Mouse (Mus musculus) E14TG2a.4 (cell line): ENCODE data around the gene Ranbp1.
"Not testable (repeated sequence)": the region's sequence is repeated elsewhere in the genome, so short reads cannot be mapped to it uniquely, and the experiment has no call there.

Experiments
- H3K27me3 ChIP-seq: 2 replicates; pipeline ENCODE4 v1.6.1; 2014; ENCODE audit warnings: low read length, control low read depth; ENCODE audit not compliant: insufficient read depth
- H3K36me3 ChIP-seq: 2 replicates; pipeline ENCODE4 v1.6.1; 2014; ENCODE audit warnings: low read length, control low read depth; ENCODE audit not compliant: insufficient read depth
- H3K4me1 ChIP-seq: replicated peaks from 2 replicates; pipeline ENCODE4 v1.6.1; 2014; ENCODE audit warnings: low read depth, low read length, control low read depth
- H3K4me3 ChIP-seq: replicated peaks from 2 replicates; pipeline ENCODE4 v1.5.1; 2014; ENCODE audit warnings: mild to moderate bottlenecking, low read length
- H3K9me3 ChIP-seq: 2 replicates; pipeline ENCODE4 v1.6.1; 2014; ENCODE audit warnings: low read length, control low read depth
- CTCF ChIP-seq: conservative IDR thresholded peaks from 2 replicates; pipeline ENCODE4 v1.5.1; 2014; ENCODE audit warnings: low read length
- NANOG ChIP-seq: IDR thresholded peaks from 2 replicates; pipeline ENCODE4 v1.6.1; 2014; ENCODE audit warnings: borderline replicate concordance, low read length, mixed read lengths
- POU5F1 ChIP-seq: IDR thresholded peaks from 2 replicates; pipeline ENCODE4 v1.6.1; 2014; ENCODE audit warnings: low read length, borderline replicate concordance

Ranbp1 gene

DNA sequence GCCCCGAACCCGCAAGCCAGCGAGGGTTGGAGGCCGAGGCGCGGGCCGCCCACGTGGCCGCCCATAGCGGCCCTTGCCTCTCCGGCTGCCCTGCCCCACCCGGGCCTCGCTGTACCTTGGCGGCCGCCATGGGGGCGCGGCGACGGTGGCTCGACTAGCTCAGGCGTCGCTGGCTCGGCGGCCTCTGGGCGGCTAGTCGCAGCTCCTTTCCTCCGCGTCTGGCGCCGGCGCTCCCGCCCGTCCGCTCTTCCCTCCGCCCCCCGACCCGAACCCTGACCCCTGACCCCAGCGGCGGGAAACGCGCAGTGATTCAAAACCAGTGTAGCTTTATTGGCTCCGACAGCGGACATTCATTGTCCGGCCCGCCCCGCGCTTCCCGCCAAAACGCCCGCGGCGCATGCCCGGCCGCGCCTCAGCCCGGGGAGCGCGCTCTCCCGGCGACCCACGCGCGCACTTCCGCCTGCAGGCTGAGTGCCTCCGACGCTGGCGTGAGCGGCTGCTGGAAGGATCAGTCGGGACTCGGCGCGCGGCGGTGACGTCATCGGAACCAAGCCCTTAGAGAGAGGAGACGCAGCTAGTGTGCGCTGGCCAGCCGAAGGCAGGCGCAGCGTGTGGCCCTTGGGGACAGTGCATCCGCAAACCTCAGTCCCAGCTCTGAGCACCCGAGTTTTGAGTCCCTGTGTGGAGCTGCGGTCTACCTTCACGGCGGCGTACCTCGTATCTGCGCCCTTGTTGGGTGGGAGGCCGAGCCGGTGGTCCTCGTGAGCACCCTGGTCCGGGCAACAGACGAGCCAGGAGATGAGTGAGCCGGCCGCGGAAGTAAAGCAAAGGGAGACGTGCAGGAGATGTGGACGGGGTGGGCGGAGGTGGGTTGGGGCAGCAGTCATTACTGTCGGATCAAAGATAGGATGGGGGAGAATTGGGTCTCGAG is at the start of gene Ranbp1, which contains the start of gene Trmt2a:
Ranbp1 (minus strand) TSS at position 300 of the 931 bp plus-strand sequence.
Trmt2a (plus strand) TSS at position 247 of the 931 bp plus-strand sequence.
- H3K4me3 ChIP-seq = peak within 1 kb of the TSS; percentile 97
- no peaks in the 10 kb centered on the region for H3K27me3 ChIP-seq
- peaks cover 79% of the 10 kb centered on the region for H3K36me3 ChIP-seq
- H3K9me3 ChIP-seq = no peaks in the 10 kb centered on the region
- peaks cover 72% of the 10 kb centered on the region for H3K4me1 ChIP-seq
- TF ChIP-seq POU5F1 (no peak), NANOG (no peak), CTCF (no peak)

DNA sequence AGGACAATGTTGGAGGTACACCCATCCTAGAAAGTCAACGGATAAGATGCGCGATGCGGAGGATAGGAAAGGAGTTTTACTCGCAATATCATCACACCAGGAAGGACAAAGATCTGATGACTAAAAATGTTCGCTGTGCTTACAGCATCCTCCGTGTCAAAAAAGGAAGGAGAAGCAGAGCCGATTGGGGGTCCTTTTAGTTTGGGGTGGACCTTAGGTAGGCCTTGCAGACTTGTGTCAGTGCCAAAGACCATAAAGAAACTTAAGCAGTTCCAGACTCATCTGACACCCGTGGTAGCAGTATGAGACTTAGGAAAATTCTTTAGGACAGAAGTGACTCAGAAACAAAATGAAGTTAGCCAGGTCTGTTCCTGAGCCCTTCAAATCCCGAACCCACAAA is 41.1 kb upstream of the Ranbp1 start:
- H3K27me3 ChIP-seq, H3K9me3 ChIP-seq: not testable (repeated sequence)
- Histone ChIP-seq H3K36me3 (peaks cover 37% of the 10 kb centered on the region), H3K4me1 (peaks cover 37% of the 10 kb centered on the region), H3K4me3 (peak overlapping the region; percentile 97)

DNA sequence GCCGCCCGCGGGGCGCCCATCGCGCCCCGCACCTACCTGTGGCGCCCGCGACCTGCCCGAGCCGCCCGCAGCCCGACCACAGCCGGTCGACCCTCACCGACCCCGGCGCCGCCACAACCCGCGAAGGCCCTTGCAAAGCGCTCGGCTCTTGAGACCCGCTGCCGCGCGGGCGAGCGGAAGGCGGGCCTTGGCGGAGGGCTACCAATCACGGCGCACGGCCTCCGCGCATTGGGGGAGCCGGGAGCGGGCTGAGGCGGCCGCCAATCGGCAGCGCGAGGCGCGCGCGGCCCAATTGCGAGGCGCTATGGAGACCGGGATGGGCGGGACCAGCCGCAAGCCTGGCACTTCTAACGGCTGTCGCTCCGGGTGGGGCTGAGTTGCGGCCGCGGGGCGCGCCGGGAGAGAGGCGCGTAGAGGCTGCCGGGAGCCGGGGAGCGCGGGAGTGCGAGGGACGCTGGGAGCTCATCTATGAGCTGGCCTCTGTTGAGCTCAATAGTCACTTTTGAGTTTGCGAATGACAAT is 40.6 kb upstream of the Ranbp1 start, which contains the start of gene Dgcr8:
Dgcr8 (minus strand) TSS at position 180 of the 522 bp plus-strand sequence.
- H3K36me3 ChIP-seq = peaks cover 42% of the 10 kb centered on the region
- H3K27me3 ChIP-seq = no peaks in the 10 kb centered on the region
- peak within 1 kb of the TSS; percentile 97 for H3K4me3 ChIP-seq
- TF ChIP-seq POU5F1 (no peak), CTCF (no peak), NANOG (no peak)
- H3K4me1 ChIP-seq = peaks cover 41% of the 10 kb centered on the region
- no peaks in the 10 kb centered on the region for H3K9me3 ChIP-seq

DNA sequence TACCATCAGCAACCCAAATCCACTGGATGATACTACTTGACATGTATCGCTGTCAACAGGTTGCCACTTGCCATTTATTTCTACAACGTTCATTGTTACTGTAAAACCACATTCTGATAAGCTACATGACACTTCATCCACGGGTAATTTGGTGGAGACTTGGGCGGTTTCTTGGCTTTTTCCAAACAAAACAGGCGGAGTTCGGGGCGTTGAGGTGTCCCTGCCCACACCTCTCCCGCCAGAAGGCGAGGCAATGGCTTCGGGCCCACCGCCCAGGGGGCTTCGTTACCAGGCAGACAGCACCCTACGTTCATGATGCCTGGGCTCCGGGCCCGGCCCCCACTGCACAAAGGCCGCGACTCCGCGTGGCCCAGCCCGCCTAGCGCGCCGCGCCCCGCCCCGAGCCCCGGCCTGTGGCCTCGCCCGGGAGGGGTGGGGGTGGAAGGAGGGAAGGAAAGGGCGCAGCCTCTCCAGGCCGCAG is 40.1 kb upstream of the Ranbp1 start:
- peaks cover 46% of the 10 kb centered on the region for H3K4me1 ChIP-seq
- no peaks in the 10 kb centered on the region for H3K9me3 ChIP-seq
- H3K27me3 ChIP-seq = no peaks in the 10 kb centered on the region
- peaks cover 47% of the 10 kb centered on the region for H3K36me3 ChIP-seq
- no peak for TF ChIP-seq NANOG
- TF ChIP-seq CTCF = no peak
- TF ChIP-seq POU5F1 = no peak
- H3K4me3 ChIP-seq = peak overlapping the region; percentile 97

DNA sequence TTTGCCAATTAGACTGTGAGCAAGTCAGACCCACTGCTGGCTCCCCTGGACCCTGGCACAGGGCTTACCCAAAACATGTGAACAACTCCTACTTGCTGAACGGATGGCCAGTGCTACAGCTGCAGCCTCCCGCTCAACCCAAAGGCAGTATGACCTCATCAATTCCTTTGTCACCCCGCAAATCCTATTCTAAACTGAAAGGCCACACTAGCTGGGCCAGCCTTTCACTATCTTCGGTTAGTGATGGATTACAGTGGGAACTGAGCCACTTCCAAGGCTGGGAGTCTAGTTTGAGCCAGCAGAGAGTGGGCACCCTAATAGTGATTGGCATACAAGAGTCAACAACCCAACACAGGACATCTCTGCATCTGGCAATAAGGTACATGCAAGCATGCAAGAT is 39.6 kb upstream of the Ranbp1 start:
- TF ChIP-seq CTCF (no peak), POU5F1 (no peak), NANOG (no peak)
- H3K27me3 ChIP-seq = no peaks in the 10 kb centered on the region
- peak overlapping the region; percentile 97 for H3K4me3 ChIP-seq
- no peaks in the 10 kb centered on the region for H3K9me3 ChIP-seq
- peaks cover 50% of the 10 kb centered on the region for H3K4me1 ChIP-seq
- H3K36me3 ChIP-seq = peaks cover 52% of the 10 kb centered on the region

DNA sequence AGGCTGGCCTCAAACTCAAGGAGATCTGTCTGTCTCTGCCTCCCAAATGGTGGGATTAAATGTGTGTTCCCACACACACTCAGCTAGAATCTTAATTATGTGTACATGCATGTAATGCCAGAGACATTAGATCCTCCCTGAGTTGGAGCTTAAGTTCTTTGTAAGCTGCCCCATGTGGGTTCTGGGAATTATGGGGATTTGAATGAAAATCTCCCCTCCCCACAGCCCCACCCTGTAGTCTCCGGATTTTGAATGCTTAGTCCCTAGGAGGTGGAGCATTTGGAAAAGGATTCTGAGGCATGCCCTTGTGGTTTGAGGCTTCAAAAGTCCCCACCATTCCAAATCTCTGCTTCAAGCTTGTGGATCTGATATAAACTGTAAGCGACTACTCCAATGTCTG is 26.6 kb upstream of the Ranbp1 start:
- TF ChIP-seq POU5F1 (no peak), CTCF (no peak), NANOG (no peak)
- Histone ChIP-seq H3K27me3 (no peaks in the 10 kb centered on the region), H3K4me3 (0 out of 2 replicates have a peak overlapping the region, but pooled peaks have one; percentile 7), H3K4me1 (peaks cover 91% of the 10 kb centered on the region), H3K36me3 (peaks cover 95% of the 10 kb centered on the region), H3K9me3 (no peaks in the 10 kb centered on the region)

DNA sequence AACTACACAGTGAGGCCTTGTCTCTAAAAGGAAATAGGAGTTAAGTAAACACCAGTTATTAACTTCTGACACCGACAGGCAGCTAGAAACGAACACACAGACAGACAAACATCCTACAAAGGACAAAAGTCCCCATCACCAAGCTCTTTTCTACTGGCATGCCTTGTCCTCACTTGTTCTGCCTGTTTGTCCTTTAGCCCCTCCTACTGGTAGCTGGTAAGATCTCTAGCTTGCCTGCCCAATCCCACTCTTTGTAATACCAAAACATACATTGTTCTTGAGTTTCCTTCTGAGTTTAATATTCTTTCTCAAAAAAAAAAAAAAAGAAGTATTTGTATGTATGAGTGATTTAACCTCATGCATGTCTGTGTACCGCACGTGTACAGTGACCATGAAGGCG is 19.6 kb upstream of the Ranbp1 start:
- Histone ChIP-seq H3K4me3 (no peak overlapping the region), H3K4me1 (peaks cover 41% of the 10 kb centered on the region), H3K36me3 (peaks cover 96% of the 10 kb centered on the region), H3K9me3 (no peaks in the 10 kb centered on the region), H3K27me3 (no peaks in the 10 kb centered on the region)
- TF ChIP-seq POU5F1 (no peak), CTCF (peak; percentile 53), NANOG (no peak)

DNA sequence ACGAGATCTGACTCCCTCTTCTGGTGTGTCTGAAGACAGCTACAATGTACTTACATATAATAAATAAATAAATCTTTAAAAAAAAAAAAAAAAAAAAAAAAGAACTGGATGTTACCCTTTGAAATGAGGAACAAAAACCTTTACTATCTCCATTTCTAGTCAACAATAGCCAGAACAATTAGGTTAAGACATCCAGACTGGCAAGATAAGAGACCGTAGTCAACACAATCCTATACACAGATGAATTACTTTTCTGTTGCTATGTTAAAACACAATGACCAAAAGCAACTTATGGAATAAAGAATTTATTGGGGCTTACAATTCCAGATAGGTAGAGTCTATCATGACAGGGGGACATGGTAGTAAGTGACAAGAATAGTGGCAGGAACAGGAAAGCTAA is 16.5 kb upstream of the Ranbp1 start:
- Histone ChIP-seq H3K4me1 (peaks cover 19% of the 10 kb centered on the region), H3K4me3 (no peak overlapping the region), H3K36me3 (peaks cover 94% of the 10 kb centered on the region), H3K27me3 (no peaks in the 10 kb centered on the region), H3K9me3 (no peaks in the 10 kb centered on the region)
- TF ChIP-seq POU5F1 (no peak), NANOG (no peak), CTCF (no peak)
